Comparison of ENCODE assay signal across 8 mouse cellular contexts in genomic region chr17:24936259-24937237, GRCm38 (mm10). TPM values are rescaled to one million over a fixed set of nuclear protein-coding genes. Genes with fewer than 3 reads are reported as not detected.
DNase-seq lines count a peak whose midpoint lies in the region; ATAC-seq and TF ChIP-seq lines count a peak whose summit lies in the region.

Gene Mapk8ip3 (minus strand): TSS chr17:24936977.

- H3K79me2 ChIP-seq in C2C12 (ENCODE audit: control insufficient read depth, insufficient read depth) = peaks cover 53% of the 10 kb centered on the region

- no peaks in the 10 kb centered on the region for H3K27me3 ChIP-seq in C2C12 (ENCODE audit: control insufficient read depth, insufficient read depth, insufficient read length)
- no peaks in the 10 kb centered on the region for H3K27me3 ChIP-seq in erythroblast, embryonic 14.5 days (ENCODE audit: control insufficient read depth)
- H3K27me3 ChIP-seq in heart, embryonic 12.5 days (replicated peaks) = no peaks in the 10 kb centered on the region
- no peaks in the 10 kb centered on the region for H3K27me3 ChIP-seq in kidney, postnatal 0 days (ENCODE audit: insufficient read depth, low read length)
- no peaks in the 10 kb centered on the region for H3K27me3 ChIP-seq in liver, embryonic 11.5 days (replicated peaks; ENCODE audit: control insufficient read depth, insufficient read depth, low read length)
- H3K27me3 ChIP-seq in stomach, embryonic 14.5 days (ENCODE audit: control insufficient read depth, insufficient read depth, low read length) = no peaks in the 10 kb centered on the region

- no peak for TF ChIP-seq CTCF in C2C12 (IDR thresholded peaks at IDR 0.05; ENCODE audit: control insufficient read depth, insufficient read depth, insufficient read length)
- peak; percentile 7; the same call in 1 of the 2 replicates for TF ChIP-seq CTCF in brain, embryonic 14.5 days (IDR thresholded peaks at IDR 0.05; ENCODE audit: borderline replicate concordance, extremely low read depth, insufficient read depth, insufficient read length)
- TF ChIP-seq CTCF in kidney, postnatal 0 days (IDR thresholded peaks at IDR 0.05; ENCODE audit: low read depth) = peak; percentile 55

- H3K4me3 ChIP-seq in C2C12 (ENCODE audit: insufficient read depth, poor library complexity, severe bottlenecking) = peak within 1 kb of the TSS; percentile 78
- H3K4me3 ChIP-seq in erythroblast, embryonic 14.5 days (replicated peaks) = peak within 1 kb of the TSS; percentile 74
- H3K4me3 ChIP-seq in heart, embryonic 12.5 days = peak within 1 kb of the TSS; percentile 66
- peak within 1 kb of the TSS; percentile 84 for H3K4me3 ChIP-seq in kidney, postnatal 0 days (replicated peaks; ENCODE audit: low read depth, low read length)
- peak within 1 kb of the TSS; percentile 97 for H3K4me3 ChIP-seq in liver, embryonic 11.5 days (ENCODE audit: low read depth, low read length)
- H3K4me3 ChIP-seq in stomach, embryonic 14.5 days (ENCODE audit: low read depth, low read length) = peak within 1 kb of the TSS; percentile 65

- peak within 1 kb of the TSS; percentile 75 for H3K4me2 ChIP-seq in heart, embryonic 12.5 days
- peak within 1 kb of the TSS; percentile 78 for H3K4me2 ChIP-seq in kidney, postnatal 0 days (ENCODE audit: low read length)
- H3K4me2 ChIP-seq in liver, embryonic 11.5 days = peak within 1 kb of the TSS; percentile 90
- peak within 1 kb of the TSS; percentile 58 for H3K4me2 ChIP-seq in stomach, embryonic 14.5 days (replicated peaks; ENCODE audit: low read depth, low read length)

- H3ac ChIP-seq in C2C12 (ENCODE audit: control insufficient read depth, insufficient read length, low read depth) = peak within 1 kb of the TSS; percentile 84

- peak; percentile 98 for ATAC-seq in heart, embryonic 12.5 days (ENCODE audit: insufficient number of reproducible peaks, low FRiP score)
- peak; percentile 94 for ATAC-seq in kidney, postnatal 0 days (replicated peaks; ENCODE audit: low FRiP score, low read depth)
- peak; percentile 98 for ATAC-seq in liver, embryonic 11.5 days (replicated peaks; ENCODE audit: low FRiP score)
- ATAC-seq in stomach, embryonic 14.5 days (ENCODE audit: insufficient number of reproducible peaks, insufficient read depth, low FRiP score, low read depth) = peak; percentile 97

- peaks cover 39% of the 10 kb centered on the region for H3K4me1 ChIP-seq in erythroblast, embryonic 14.5 days (ENCODE audit: control insufficient read depth)
- peaks cover 28% of the 10 kb centered on the region for H3K4me1 ChIP-seq in heart, embryonic 12.5 days (replicated peaks)
- peaks cover 13% of the 10 kb centered on the region for H3K4me1 ChIP-seq in kidney, postnatal 0 days (replicated peaks; ENCODE audit: insufficient read depth, low read length)
- H3K4me1 ChIP-seq in liver, embryonic 11.5 days (replicated peaks; ENCODE audit: control insufficient read depth, insufficient read depth, low read length) = peaks cover 24% of the 10 kb centered on the region
- H3K4me1 ChIP-seq in stomach, embryonic 14.5 days (ENCODE audit: control insufficient read depth, insufficient read depth, low read length) = peaks cover 15% of the 10 kb centered on the region

- DNase-seq in brain, embryonic 14.5 days (ENCODE audit: low read depth) = peak; percentile 98
- peak; percentile 96 for DNase-seq in kidney, postnatal 0 days (ENCODE audit: low spot score)
- peak; percentile 96 for DNase-seq in liver, embryonic 11.5 days (ENCODE audit: low spot score)
- peak; percentile 95 for DNase-seq in naive thymus-derived CD4-positive, alpha-beta T cell, adult 2 months (ENCODE audit: low read depth)

- WGBS in heart, embryonic 12.5 days = under 1% methylated on average over 78 of the region's 78 CpGs
- 1% methylated on average over 76 of the region's 78 CpGs for WGBS in kidney, postnatal 0 days
- under 1% methylated on average over 78 of the region's 78 CpGs for WGBS in liver, embryonic 11.5 days
- under 1% methylated on average over 78 of the region's 78 CpGs for WGBS in stomach, embryonic 14.5 days

- peak; percentile 91 for TF ChIP-seq POLR2A in brain, embryonic 14.5 days (IDR thresholded peaks at IDR 0.05; ENCODE audit: borderline replicate concordance, extremely low read depth, insufficient read depth, insufficient read length, poor library complexity, severe bottlenecking)

- H3K36me3 ChIP-seq in C2C12 (ENCODE audit: control insufficient read depth, insufficient read depth) = peaks cover 21% of the 10 kb centered on the region
- H3K36me3 ChIP-seq in erythroblast, embryonic 14.5 days (ENCODE audit: control insufficient read depth) = peaks cover 43% of the 10 kb centered on the region
- H3K36me3 ChIP-seq in heart, embryonic 12.5 days = peaks cover 4% of the 10 kb centered on the region
- H3K36me3 ChIP-seq in kidney, postnatal 0 days (ENCODE audit: insufficient read depth, low read length) = 0 out of 2 replicates have a peak, but pooled peaks cover 4% of the 10 kb centered on the region
- peaks cover 5% of the 10 kb centered on the region; the same call in 1 of the 2 replicates for H3K36me3 ChIP-seq in liver, embryonic 11.5 days (ENCODE audit: control insufficient read depth, insufficient read depth, low read length)
- no peaks in the 10 kb centered on the region; the same call in 1 of the 2 replicates for H3K36me3 ChIP-seq in stomach, embryonic 14.5 days (ENCODE audit: control insufficient read depth, insufficient read depth, low read length)

- H3K27ac ChIP-seq in heart, embryonic 12.5 days (ENCODE audit: poor library complexity, severe bottlenecking) = peak within 1 kb of the TSS; percentile 60
- H3K27ac ChIP-seq in kidney, postnatal 0 days = peak within 1 kb of the TSS; percentile 62
- peak within 1 kb of the TSS; percentile 68 for H3K27ac ChIP-seq in liver, embryonic 11.5 days (ENCODE audit: low read depth, low read length)
- peak within 1 kb of the TSS; percentile 58; the same call in 1 of the 2 replicates for H3K27ac ChIP-seq in stomach, embryonic 14.5 days (ENCODE audit: low read length)

- peak within 1 kb of the TSS; percentile 85 for H3K9ac ChIP-seq in heart, embryonic 12.5 days
- H3K9ac ChIP-seq in kidney, postnatal 0 days (ENCODE audit: low read depth, low read length) = peak within 1 kb of the TSS; percentile 67
- H3K9ac ChIP-seq in liver, embryonic 11.5 days (ENCODE audit: low read depth, low read length) = peak within 1 kb of the TSS; percentile 80
- peak within 1 kb of the TSS; percentile 54 for H3K9ac ChIP-seq in stomach, embryonic 14.5 days (replicated peaks; ENCODE audit: low read depth, low read length)

- H3K79me3 ChIP-seq in C2C12 (ENCODE audit: low read depth) = peaks cover 45% of the 10 kb centered on the region

- H3K9me3 ChIP-seq in erythroblast, embryonic 14.5 days (ENCODE audit: control insufficient read depth, low read length) = no peaks in the 10 kb centered on the region
- no peaks in the 10 kb centered on the region for H3K9me3 ChIP-seq in heart, embryonic 12.5 days (replicated peaks)
- H3K9me3 ChIP-seq in kidney, postnatal 0 days (replicated peaks; ENCODE audit: low read length) = no peaks in the 10 kb centered on the region
- H3K9me3 ChIP-seq in liver, embryonic 11.5 days (ENCODE audit: control insufficient read depth, low read length) = no peaks in the 10 kb centered on the region
- no peaks in the 10 kb centered on the region for H3K9me3 ChIP-seq in stomach, embryonic 14.5 days (ENCODE audit: control insufficient read depth, low read depth, low read length)

TF ChIP-seq in C2C12, 6 proteins besides CTCF, POLR2A, EP300 and RAD21:
- TF ChIP-seq MAX (IDR thresholded peaks at IDR 0.05) (peak; percentile 19), MYOD1 (IDR thresholded peaks at IDR 0.05; ENCODE audit: control insufficient read depth, insufficient read length, low read depth) (no peak)

RNA-seq across cellular contexts. Expression of gene Mapk8ip3, which starts in this region (rescaled TPM):
- 17.7 TPM for polyA plus RNA-seq in C2C12 (2012; fragmentation: generic; extraction: Trizol)
- 217 and 242 TPM in 2 replicates for polyA plus RNA-seq in brain, embryonic 14.5 days (2012; rRNA removed)
- polyA plus RNA-seq in erythroblast, embryonic 14.5 days (2012) = 5.7 and 7.2 TPM in 2 replicates
- 38.4 and 41.3 TPM in 2 replicates for polyA plus RNA-seq in heart, embryonic 12.5 days (2016; fragmentation: Nextera tagmentation; extraction: Ambion mirVana)
- polyA plus RNA-seq in kidney, postnatal 0 days (2015; fragmentation: Nextera tagmentation; extraction: Ambion mirVana) = 12.7 and 13.7 TPM in 2 replicates
- 19.8 and 28.0 TPM in 2 replicates for polyA plus RNA-seq in liver, embryonic 11.5 days (2014; fragmentation: Nextera tagmentation; extraction: Ambion mirVana)
- polyA plus RNA-seq in stomach, embryonic 14.5 days (2014; fragmentation: Nextera tagmentation; extraction: Ambion mirVana) = 40.9 and 42.9 TPM in 2 replicates

Comparison
In these comparisons a context has a peak if more than half of its experiments do, and no peak if none do; other contexts are left out.
1. Peak in every context shown above with its lines: DNase-seq, ATAC-seq, H3K4me3 ChIP-seq and H3K27ac ChIP-seq.